Mouse (Mus musculus) monocyte, adult 5-6 weeks (primary cell): ENCODE data around the gene Zfp746. TPM values are rescaled to one million over a fixed set of nuclear protein-coding genes. Genes with fewer than 3 reads are reported as not detected.

ENCODE experiments used
- ATAC-seq: fragments of 153-309, 156-312 bp; replicated peaks from 2 replicates; pipeline ENCODE4 v1.8.0; 2017; ENCODE audit warnings: mild to moderate bottlenecking; ENCODE audit not compliant: low TSS enrichment, insufficient number of reproducible peaks, severe bottlenecking, poor library complexity, low FRiP score
- total RNA-seq: library from RNA; stranded (forward); fragments of 200-1000, 200-491, 200-594 nt; gene quantifications from 3 replicates; pipeline ENCODE4 v1.2.3, GENCODE M21; 2017

The Zfp746 gene
- 28.5 to 37.9 TPM (median 35.7 TPM) in 3 replicates for total RNA-seq

DNA sequence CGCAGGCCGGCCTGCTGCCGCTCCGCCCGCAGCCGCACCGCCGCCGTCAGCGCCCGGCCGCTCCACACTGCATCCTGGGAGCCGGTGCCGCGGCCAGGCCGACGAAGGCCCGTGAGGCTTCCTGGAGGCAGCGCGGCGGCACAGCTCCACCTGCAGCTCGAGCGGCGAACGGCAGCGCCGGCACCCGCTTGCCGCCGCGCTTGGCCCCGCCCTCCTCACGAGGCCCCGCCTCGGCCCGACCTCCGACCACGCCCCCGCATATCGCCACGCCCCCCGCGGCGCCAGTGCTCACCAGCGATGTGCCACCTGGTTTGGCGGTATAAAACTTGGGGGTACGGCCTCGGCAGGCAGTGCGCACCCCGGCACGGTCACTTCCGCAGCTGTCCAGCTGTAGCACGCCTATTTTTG lies at the start of gene Zfp746:
TSS of gene Zfp746 (minus strand) at position 123 of the 408 bp plus-strand sequence.
- ATAC-seq: peak; percentile 74

DNA sequence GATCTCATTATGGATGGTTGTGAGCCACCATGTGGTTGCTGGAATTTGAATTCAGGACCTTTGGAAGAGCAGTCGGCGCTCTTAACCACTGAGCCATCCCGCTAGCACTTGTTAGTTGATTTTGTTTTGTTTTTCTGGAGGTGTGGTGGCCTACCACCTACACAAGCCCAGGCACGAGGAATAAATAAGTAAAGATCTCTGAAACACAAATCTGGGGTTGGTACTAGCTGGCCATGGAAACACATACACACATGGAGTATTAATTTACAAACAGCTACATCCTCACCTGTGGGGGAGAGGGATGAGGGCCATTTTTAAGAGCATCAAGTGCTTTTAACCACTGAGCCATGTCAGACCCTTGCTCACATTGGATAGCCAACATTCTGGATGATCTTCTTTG lies 34.7 kb upstream of the Zfp746 start:
- ATAC-seq: peak; percentile 100

DNA sequence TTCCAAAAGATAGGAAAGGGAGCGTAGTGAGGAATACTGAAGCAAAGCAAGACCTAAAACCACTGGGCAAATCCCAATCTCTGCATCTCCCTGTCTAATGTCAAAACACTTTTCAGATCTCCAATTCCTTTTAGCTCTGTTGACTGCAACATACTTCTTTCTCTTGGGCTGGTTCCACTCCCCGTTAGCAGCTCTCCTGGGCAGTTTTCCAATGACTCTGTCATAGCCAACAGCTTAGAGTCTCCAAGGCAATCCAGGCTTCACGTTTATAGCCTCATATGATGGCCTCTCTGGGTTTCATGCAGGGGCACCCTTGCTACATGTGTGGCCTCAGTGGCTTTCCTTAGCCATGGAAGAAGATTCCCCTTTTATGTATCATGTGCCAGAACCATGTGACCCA lies 29.6 kb upstream of the Zfp746 start:
- ATAC-seq: no peak

DNA sequence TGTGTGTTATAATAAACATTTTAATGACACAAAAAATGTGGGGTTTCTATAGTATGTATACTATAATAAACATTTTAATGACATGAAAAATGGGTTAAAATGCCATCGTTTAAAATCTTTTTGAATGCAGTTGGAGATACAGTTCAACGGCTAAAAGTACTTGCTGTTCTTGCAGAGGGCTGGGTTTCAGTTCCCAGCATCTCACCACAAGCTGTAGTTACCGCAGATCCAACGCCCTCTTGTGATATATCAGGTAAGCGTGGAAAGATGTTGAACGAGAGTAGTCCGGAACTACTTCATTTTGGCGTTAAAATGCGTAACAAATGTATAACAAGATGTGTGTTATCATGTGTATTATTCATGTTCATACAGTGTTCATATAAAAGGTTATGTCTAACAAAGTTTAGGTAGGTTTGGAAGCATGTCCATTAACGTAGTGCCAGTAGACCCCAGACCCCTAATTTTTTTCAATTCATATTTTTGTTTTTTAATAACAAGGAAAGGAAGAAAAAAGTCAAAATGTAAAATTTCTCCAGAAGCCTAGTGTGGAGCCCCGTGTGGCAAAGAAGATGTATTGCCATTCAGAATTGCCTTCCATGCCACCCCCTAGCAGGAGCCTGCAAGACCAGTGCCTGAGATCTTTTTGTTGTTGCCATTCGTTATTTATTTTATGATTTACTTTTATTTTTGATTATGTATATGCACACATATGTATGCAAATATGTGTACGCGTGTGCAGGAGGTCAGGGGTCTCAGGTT lies 743 bp upstream of the Zfp746 start:
- ATAC-seq: no peak

DNA sequence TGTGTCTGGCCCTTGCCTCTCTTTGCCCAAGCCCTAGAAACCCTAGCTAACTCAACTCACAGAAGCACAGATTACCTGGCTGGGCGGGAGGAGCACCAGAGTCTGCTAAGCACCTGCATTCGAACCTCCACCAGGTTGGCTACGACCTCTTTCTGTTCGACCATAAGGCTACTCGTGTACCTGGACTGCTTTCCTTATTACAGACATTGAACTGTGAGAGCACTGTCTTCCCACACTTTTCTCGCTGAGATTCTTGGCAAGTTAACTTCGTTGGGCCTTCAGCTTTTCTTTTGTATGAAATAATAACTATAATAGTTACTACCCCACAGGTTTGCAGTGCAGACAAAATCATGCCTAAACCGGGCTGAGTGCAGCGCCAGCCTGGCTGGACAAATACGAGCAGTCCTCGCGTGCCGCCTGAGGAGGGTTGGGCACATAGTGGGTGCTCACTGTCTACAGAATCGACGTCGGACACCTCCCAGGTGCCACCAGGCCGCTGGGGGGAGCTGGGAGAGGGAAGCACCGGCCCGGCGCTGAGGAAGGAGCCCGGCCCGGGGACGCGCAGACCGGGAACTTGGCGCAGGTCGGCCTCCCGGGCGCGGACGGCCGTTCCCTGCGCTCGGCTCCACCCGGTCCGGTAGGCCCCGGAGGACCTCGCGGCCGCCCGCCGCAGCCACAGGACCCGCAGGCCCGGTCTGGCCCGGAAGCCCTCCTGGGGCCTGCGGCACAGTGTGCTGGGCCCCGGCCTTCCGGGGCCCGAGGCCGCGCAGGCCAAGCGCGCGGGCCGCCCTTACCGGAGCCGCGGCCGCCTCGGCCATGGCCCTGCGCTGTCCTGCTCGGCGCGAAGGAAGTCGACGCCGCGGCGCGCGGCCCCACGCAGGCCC lies 630 bp downstream of the Zfp746 start:
- peak; percentile 40; the same call in 1 of the 2 replicates for ATAC-seq

DNA sequence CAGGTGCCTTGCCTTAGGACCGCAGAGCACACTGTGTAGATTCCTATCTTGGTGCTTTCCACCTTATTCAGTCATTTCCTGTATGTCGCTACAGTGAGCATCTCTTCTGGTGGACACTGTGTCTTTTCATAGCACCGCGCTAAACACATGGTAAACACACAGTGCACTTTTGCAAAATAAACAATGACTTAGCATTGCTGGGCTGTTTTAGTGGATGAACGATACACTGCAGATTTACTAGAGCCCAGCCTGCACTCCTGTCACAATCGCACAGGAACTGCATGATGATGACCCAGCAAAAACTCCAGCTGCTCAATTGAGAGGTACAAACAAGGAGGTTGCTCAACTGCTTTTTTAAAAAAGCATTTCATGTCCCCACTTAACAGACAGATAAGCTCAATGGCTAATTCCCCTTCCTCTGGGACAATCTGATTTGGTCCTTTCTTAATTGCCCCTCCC lies 2.6 kb downstream of the Zfp746 start:
- ATAC-seq: no peak

DNA sequence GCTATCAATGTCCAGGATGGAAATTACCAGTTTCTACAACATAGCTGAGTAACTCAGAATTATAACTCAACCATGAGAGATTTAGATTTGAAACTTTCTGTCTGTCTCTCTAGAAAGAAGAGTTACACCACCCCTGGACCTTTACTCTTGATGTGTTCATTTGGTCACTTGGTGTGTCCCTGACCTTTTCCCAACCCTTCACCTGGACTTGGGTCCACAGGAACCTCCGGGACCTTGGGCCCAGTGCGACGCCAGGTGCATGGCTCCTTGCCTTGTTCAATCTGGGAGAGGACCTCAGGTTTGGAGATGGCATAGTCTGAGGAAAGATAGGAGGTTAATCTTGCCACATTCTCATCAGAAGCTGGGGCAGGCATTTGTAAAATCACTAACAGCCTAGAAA lies 4.4 kb downstream of the Zfp746 start:
- ATAC-seq: no peak

DNA sequence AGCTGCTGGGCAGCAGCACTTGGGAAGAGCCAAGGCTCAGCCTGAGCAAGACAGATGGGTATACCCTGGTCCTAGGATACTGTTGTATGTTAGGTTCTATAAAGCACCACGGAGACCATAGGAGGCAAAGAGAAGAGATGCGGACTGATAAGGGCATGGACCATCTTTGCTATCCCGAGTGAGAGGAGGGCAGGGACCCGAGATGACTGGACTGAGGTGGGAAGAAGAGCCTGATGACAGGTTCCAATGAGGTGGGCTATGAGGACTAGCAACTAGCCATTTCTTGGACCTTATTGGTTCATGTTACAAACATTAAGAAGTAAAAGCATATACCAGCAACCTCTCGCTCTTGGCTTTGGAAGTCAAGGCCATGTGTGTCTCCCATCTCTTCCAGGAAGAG lies 5.4 kb downstream of the Zfp746 start:
- ATAC-seq: no peak

DNA sequence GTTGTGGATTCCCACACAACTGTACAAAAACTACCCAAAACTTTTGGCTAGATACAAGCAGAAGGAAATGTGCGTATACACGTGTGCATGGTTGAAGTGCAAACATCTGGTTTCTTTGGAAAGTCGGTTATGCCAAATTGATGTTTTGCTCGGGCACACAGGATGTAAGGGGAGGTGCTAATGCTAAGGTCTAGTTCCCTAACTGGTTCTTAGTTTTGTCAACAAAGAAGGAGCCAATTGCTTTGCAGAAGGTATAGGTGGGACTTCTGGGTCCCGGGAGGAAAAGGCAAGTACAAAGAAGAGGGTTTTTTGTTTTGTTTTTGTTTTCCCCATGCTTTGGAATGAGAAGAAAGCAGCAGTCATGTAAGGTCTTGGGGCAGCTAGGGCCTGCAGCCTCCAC lies 13.1 kb downstream of the Zfp746 start:
- ATAC-seq: no peak

DNA sequence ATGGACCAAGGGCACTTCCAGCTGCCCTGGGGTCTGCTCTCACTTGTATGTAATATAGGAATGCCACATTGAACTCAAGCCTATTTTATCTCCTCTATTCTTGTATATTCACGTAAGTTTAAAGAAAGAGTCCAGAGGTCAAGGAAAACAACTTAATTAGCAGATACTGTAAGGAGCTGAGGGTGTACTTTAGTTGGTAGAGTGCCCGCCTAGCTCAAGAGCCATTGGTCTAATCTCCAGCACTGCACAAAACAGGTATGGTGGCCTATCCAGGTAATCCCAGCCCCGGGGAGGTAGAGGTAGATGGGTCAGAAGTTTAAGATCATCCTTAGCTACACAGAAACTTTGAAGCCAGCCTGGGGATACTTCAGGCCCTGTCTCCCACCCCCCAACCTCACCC lies 18.9 kb downstream of the Zfp746 start:
- ATAC-seq: no peak

DNA sequence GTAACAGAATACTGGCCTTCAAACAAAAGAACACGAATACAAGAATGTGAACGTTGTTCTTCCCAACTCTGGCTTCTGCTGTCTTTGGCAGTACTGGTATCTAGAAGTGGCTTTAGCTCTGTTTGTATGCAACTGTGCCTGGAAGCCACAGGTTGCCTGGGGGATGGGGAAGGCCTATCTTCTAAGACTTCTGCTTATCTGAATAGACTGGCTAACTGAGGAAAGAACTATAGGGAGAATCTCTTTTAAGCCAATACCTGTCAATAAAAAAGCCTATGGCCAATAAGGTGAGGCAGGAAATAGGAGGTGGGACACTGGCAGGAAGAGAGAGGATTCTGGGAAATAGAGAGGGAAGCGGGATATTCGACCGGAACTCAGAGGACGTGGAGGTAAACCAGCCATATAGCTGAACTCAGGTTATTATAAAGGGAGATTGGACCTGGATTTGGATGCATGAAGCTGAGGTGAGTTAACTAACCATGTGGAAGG lies 20.8 kb downstream of the Zfp746 start:
- no peak for ATAC-seq

DNA sequence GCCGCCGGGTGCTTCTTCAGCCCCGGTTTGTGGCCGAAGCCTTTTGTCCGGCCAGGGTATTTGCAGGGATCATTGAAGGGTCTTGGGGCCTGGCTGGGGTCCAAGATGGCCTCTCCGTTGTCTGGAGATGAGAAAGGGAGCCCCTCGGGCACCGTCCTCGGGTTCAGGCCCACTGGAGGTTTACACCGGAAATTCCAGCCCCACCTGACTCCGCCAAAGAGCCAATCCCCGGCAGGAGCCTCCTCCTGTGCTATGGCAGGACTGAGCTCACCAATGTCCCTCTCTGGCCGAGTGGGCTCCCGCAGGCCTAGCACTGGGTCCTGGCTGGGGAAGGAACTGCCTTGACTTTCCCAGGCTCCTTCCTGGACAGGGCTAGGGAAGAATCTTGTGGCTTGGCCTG lies 21.9 kb downstream of the Zfp746 start:
- ATAC-seq: no peak

DNA sequence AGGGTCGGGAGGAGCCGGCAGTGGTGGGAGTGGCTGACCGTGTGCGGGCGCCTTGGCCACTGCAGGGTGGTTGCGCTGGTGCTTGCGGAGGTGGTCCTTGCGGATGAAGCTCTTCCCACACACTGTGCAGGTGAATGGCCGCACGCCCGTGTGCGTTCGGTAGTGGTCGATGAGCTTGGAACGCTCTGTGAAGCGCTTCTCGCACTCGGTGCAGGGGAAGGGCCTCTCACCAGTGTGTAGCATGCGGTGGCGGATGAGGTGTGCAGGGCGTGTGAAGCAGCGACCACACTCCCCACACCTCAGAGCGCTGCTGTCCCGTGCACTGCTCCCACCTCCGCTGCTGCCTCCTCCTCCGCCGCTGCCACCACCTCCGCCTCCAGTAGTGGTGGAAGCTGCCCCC lies 22.5 kb downstream of the Zfp746 start:
- ATAC-seq: no peak

DNA sequence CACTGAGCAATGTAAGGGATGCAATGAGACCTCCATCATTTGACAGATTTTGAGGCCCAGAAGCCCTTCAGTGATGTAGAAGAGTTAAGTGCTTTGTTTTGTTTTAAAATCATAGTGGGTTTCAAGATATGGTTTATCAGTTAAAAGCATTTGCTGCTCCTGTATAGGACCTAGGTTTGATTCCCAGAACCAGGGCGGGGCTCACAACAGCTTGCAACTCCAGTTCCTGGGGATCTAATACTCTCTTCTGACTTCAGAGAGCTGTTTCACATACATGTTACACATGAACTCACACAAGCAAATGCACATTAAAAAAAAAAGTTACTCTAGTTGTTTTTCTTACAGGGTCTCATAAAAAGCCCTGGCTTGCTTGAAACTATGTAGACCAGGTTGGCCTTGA lies 25.5 kb downstream of the Zfp746 start:
- ATAC-seq: no peak

DNA sequence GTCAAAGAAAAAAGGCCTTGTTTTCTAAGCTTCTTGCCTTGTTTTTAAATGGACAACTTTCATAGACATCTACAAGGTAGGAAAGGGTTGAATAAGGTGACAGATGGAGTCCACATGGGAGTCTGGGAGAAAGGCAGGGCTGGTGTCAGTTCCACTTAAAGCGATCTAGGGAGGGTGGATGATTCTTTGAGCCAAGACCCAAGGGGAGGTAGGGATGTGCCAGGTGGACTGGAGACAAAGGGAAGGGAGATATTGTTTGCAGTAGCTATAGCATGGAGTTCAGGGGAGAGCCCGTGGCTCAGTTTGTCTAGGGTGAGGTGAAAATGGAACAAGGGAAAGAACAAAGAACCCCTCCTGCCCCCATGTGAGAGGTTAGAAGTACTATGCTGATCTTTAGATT lies 26.0 kb downstream of the Zfp746 start:
- ATAC-seq: no peak

DNA sequence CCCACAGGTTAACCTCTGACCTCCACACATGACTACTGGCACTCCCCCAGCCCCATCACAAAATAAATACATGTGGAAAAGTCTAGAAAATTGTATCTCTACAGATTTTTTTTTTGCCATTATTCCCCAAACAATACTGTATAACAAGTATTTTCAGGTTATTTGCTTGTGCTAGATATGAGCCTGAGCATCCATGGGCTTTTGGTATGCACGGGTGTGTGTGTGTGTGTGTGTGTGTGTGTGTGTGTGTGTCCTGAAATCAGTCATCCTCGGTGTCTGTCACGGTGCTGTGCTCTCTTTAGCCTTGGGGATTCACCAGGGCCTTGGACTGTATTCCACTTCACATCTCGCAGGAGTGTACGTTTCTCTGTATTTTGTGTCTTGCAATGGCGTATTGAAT lies 34.3 kb downstream of the Zfp746 start:
- no peak for ATAC-seq

DNA sequence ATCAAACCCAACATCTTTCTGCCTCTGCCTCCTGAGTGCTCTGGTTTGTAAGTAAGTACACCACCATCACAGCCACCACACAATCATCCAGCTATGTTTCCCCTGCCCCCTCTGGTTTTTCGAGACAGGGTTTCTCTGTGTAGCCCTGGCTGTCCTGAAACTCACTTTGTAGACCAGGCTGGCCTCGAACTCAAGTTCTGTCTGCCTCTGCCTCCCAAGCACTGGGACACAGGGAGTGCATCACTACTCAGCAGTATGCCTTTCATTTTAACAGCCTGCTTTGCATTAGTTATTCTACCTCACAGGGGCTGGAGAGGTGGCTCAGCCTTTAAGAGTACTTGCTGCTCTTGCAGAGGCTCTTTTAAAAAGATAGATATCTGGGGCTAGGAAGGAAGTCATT lies 34.7 kb downstream of the Zfp746 start:
- ATAC-seq: no peak

DNA sequence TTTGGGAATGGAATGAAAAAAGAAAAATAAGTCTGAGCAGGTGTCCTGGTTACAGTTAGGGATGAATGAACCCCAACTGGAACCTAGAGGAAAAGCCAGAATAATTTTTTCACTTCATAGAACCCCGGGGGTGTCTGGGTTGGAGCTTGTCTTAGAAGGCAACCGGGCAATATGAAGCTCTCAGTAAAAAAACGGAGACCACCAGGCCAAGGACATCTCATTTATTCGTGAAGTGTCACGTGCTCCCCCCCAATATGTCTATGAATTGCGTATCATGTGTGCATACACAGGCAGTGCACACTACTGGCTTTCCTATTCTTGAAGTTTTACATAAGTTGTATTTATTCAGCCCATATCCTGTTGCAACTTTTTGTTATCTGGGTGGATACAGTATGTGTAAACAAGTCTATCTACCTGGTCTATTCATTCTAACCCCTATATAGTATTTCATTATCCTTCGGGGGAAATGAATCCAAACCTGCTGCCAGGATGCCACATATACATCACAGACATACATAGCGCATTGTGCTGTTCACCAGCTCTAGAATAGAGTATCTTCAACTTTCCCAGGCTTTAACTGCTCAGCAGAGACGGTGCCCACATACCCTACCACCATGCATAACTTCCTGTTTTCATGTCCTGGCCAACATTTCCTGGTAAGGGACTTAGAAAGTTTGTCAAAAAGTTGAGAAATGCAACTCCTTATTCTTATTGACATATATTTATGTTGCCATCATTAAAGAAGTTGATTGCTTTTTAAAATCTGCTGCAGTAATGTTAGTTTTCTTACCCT lies 36.9 kb downstream of the Zfp746 start:
- ATAC-seq: no peak
